Mouse (Mus musculus) urinary bladder, adult 18-20 months (tissue): ENCODE data around the gene Rsph10b.

Source experiments
- DNase-seq, 2 experiments: peaks; one replicate each; pipeline ENCODE4 v3.0.0; 2022; ENCODE audit warnings: low spot score in 2 of 2, mixed read lengths in 2 of 2

The Rsph10b gene

GRCm38 (mm10) chr5:143932831-143933230 is at the start of gene Rsph10b:
Rsph10b (plus strand) TSS chr5:143933035.
- no peak for DNase-seq

GRCm38 (mm10) chr5:143885274-143885673 is 47.6 kb upstream of the Rsph10b start:
- no peak for DNase-seq

GRCm38 (mm10) chr5:143890741-143891140 is 42.1 kb upstream of the Rsph10b start:
- DNase-seq, result no peak

GRCm38 (mm10) chr5:143892255-143892886 is 40.5 kb upstream of the Rsph10b start:
- no peak for DNase-seq

- peak; percentile 52 to 82 for DNase-seq
Measured at GRCm38 (mm10) chr5:143893396-143893795, 39.4 kb upstream of the Rsph10b start.

GRCm38 (mm10) chr5:143897635-143898330 is 35.1 kb upstream of the Rsph10b start, which contains the start of gene Ankrd61:
Ankrd61 (minus strand) TSS chr5:143897685.
- no peak for DNase-seq

GRCm38 (mm10) chr5:143902111-143902510 is 30.7 kb upstream of the Rsph10b start:
- DNase-seq, result no peak

- no peak for DNase-seq
Measured at GRCm38 (mm10) chr5:143903813-143904212, 29.0 kb upstream of the Rsph10b start.

- no peak for DNase-seq
Measured at GRCm38 (mm10) chr5:143906429-143906828, 26.4 kb upstream of the Rsph10b start.

GRCm38 (mm10) chr5:143908926-143909325 is 23.9 kb upstream of the Rsph10b start:
- DNase-seq, result no peak

- DNase-seq, result peak; percentile 88 to 97
Measured at GRCm38 (mm10) chr5:143909417-143910400, 23.1 kb upstream of the Rsph10b start, which contains the start of the genes Aimp2 and Pms2. Aimp2 (minus strand) TSS chr5:143909847. Pms2 (plus strand) TSS chr5:143909964.

- DNase-seq, result no peak
Measured at GRCm38 (mm10) chr5:143916221-143916620, 16.6 kb upstream of the Rsph10b start.

GRCm38 (mm10) chr5:143917418-143917817 is 15.4 kb upstream of the Rsph10b start:
- peak; percentile 38 to 42 for DNase-seq

- DNase-seq, result no peak
Measured at GRCm38 (mm10) chr5:143918120-143918519, 14.7 kb upstream of the Rsph10b start.

- DNase-seq, result no peak
Measured at GRCm38 (mm10) chr5:143924781-143925452, 7.9 kb upstream of the Rsph10b start.

- no peak for DNase-seq
Measured at GRCm38 (mm10) chr5:143927875-143928274, 5.0 kb upstream of the Rsph10b start, which contains the start of gene Gm42421. Gm42421 (plus strand) TSS chr5:143928175.

GRCm38 (mm10) chr5:143929291-143929690 is 3.5 kb upstream of the Rsph10b start:
- no peak for DNase-seq

- DNase-seq, result no peak
Measured at GRCm38 (mm10) chr5:143930656-143931055, 2.2 kb upstream of the Rsph10b start.

- no peak for DNase-seq
Measured at GRCm38 (mm10) chr5:143931863-143932580, 813 bp upstream of the Rsph10b start.

GRCm38 (mm10) chr5:143933414-143933813 is 579 bp downstream of the Rsph10b start:
- no peak for DNase-seq

- DNase-seq, result no peak
Measured at GRCm38 (mm10) chr5:143933875-143934274, 1.0 kb downstream of the Rsph10b start.
